Mouse (Mus musculus) embryonic facial prominence, embryonic 12.5 days (tissue): ENCODE measurements around the gene Uso1. TPM values are rescaled to one million over a fixed set of nuclear protein-coding genes. Genes with fewer than 3 reads are reported as not detected.

Experiments
- ATAC-seq: fragments of 200-750 bp; cut with Nextera tagmentation; 2 replicates; pipeline ENCODE4 v1.8.0; 2017; ENCODE audit not compliant: insufficient number of reproducible peaks, insufficient read depth, low FRiP score, low TSS enrichment
- H3K27ac ChIP-seq: fragments of 300-500 bp; sonication (generic); 2 replicates; pipeline ENCODE4 v1.5.1; 2016; ENCODE audit warnings: mild to moderate bottlenecking
- H3K27me3 ChIP-seq: fragments of 300-500 bp; sonication (generic); 2 replicates; pipeline ENCODE4 v1.6.1; 2016; ENCODE audit warnings: mild to moderate bottlenecking, moderate library complexity
- H3K36me3 ChIP-seq: fragments of 300-500 bp; sonication (generic); 2 replicates; pipeline ENCODE4 v1.6.1; 2016; ENCODE audit warnings: mild to moderate bottlenecking
- H3K4me1 ChIP-seq: fragments of 300-500 bp; sonication (generic); 2 replicates; pipeline ENCODE4 v1.6.1; 2016
- H3K4me2 ChIP-seq: fragments of 300-500 bp; sonication (generic); replicated peaks from 2 replicates; pipeline ENCODE4 v1.6.1; 2016; ENCODE audit warnings: mild to moderate bottlenecking, moderate library complexity
- H3K4me3 ChIP-seq: fragments of 300-500 bp; sonication (generic); 2 replicates; pipeline ENCODE4 v1.5.1; 2016; ENCODE audit warnings: mild to moderate bottlenecking
- H3K9ac ChIP-seq: fragments of 300-500 bp; sonication (generic); 2 replicates; pipeline ENCODE4 v1.6.1; 2016; ENCODE audit warnings: mild to moderate bottlenecking, moderate library complexity
- H3K9me3 ChIP-seq: fragments of 300-500 bp; sonication (generic); 2 replicates; pipeline ENCODE4 v1.6.1; 2016; ENCODE audit warnings: mild to moderate bottlenecking, moderate library complexity
- WGBS: fragments of 180-500 bp; shearing (Covaris S2); methylation state at CpG from one replicate; pipeline ENCODE4 v1.1.7; 2016; 5-methylcytosine and 5-hydroxymethylcytosine counted together
- polyA plus RNA-seq: library from polyadenylated mRNA; unstranded; fragments of >200 nt; fragmentation: Nextera tagmentation; extraction: Ambion mirVana; gene quantifications from 2 replicates; pipeline ENCODE4 v1.2.1, GENCODE M21; 2016

The Uso1 gene
- polyA plus RNA-seq, 1 experiment from 2014 or later, result 45.7 TPM

DNA sequence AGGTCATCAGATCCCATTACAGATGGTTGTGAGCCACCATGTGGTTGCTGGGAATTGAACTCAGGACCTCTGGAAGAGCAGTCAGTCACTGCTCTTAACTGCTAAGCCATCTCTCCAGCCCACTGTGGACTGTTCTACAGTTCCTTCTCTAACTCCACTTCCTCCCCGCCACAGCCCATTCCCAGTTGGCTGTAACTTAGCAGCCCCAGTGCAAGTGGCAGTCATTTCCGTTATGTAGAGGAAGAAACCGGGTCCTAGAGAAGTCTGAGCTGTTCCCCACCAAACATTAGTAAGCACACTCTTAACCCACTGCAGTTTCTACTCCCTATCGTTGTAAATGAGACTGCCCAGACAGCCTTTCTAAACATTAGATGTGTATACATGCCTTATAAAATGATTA is 30.5 kb upstream of the Uso1 start:
- H3K9me3 ChIP-seq, result no peaks in the 10 kb centered on the region
- ATAC-seq, result no peak
- H3K36me3 ChIP-seq, result no peaks in the 10 kb centered on the region
- 83% methylated on average over 4 of the region's 4 CpGs for WGBS
- H3K4me3 ChIP-seq, result no peak overlapping the region
- no peak overlapping the region for H3K27ac ChIP-seq
- H3K9ac ChIP-seq, result no peak overlapping the region
- no peaks in the 10 kb centered on the region for H3K27me3 ChIP-seq
- no peak overlapping the region for H3K4me2 ChIP-seq
- 0 out of 2 replicates have a peak, but pooled peaks cover 2% of the 10 kb centered on the region for H3K4me1 ChIP-seq

DNA sequence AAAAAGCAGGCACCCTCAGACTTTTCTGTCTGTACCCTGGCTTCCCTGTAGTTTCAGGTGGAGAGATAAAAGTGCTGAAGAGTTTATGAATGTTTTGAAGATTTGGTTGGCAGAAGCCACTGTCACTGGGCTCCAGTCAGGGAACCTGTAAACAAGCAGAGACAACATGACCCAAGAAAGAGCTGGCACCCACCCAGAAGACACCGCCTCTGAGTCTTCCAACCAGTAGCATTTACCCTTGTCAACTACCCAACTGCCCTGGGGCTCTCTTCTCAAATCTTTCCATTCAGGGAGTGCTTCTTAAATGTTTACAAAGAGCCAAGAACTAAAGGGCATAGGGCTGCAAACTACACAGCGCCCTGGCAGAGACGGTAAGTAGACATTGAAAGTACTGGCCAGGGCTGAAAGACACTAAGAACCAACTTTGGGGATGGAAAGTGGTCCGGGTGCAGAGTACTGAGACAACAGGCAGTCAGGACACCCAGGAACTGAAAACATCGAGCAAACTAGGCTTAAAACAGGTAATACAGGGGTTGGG is 26.9 kb upstream of the Uso1 start:
- Histone ChIP-seq H3K4me3 (no peak overlapping the region), H3K27ac (no peak overlapping the region), H3K4me1 (0 out of 2 replicates have a peak, but pooled peaks cover 9% of the 10 kb centered on the region), H3K36me3 (no peaks in the 10 kb centered on the region), H3K9me3 (no peaks in the 10 kb centered on the region), H3K4me2 (no peak overlapping the region), H3K9ac (no peak overlapping the region), H3K27me3 (no peaks in the 10 kb centered on the region)
- no peak for ATAC-seq
- 89% methylated on average over 5 of the region's 5 CpGs for WGBS

- H3K4me2 ChIP-seq, result peak overlapping the region; percentile 32
- H3K9me3 ChIP-seq, result no peaks in the 10 kb centered on the region
- 5% methylated on average over 6 of the region's 6 CpGs for WGBS
- H3K9ac ChIP-seq, result no peak overlapping the region
- H3K4me1 ChIP-seq, result 0 out of 2 replicates have a peak, but pooled peaks cover 9% of the 10 kb centered on the region
- H3K36me3 ChIP-seq, result no peaks in the 10 kb centered on the region
- no peaks in the 10 kb centered on the region for H3K27me3 ChIP-seq
- H3K27ac ChIP-seq, result no peak overlapping the region
- no peak for ATAC-seq
- no peak overlapping the region for H3K4me3 ChIP-seq
Observed at GRCm38 (mm10) chr5:92112175-92112574, 25.6 kb upstream of the Uso1 start.

DNA sequence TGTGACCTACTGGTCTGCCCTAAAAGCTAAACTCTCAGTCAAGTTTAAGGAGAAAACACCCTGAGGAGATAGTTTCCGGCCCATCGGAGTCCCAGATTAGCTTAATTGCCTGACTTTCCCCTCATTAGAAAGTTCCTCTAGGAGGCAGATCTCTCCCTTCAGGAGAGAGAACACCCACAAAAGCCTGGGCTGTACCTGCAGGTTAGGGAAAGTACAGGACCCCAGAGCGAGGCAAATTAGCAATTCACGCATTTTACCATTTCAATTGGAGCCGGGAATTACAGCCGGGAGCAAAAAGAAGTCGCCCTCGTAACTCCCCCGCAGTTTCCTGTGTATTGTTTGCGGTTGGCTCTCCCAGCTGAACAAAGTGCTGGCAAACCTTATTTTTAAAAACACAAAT is 25.2 kb upstream of the Uso1 start:
- no peak overlapping the region for H3K27ac ChIP-seq
- WGBS, result 2% methylated on average over 10 of the region's 10 CpGs
- H3K27me3 ChIP-seq, result no peaks in the 10 kb centered on the region
- H3K4me3 ChIP-seq, result 0 out of 2 replicates have a peak overlapping the region, but pooled peaks have one; percentile 2
- no peak overlapping the region for H3K9ac ChIP-seq
- H3K4me1 ChIP-seq, result 0 out of 2 replicates have a peak, but pooled peaks cover 9% of the 10 kb centered on the region
- no peaks in the 10 kb centered on the region for H3K9me3 ChIP-seq
- no peaks in the 10 kb centered on the region for H3K36me3 ChIP-seq
- H3K4me2 ChIP-seq, result peak overlapping the region; percentile 32
- no peak for ATAC-seq

- no peak overlapping the region for H3K9ac ChIP-seq
- no peak overlapping the region for H3K4me2 ChIP-seq
- H3K4me3 ChIP-seq, result no peak overlapping the region
- no peaks in the 10 kb centered on the region for H3K36me3 ChIP-seq
- H3K4me1 ChIP-seq, result 0 out of 2 replicates have a peak, but pooled peaks cover 9% of the 10 kb centered on the region
- H3K27ac ChIP-seq, result no peak overlapping the region
- no peaks in the 10 kb centered on the region for H3K9me3 ChIP-seq
- ATAC-seq, result no peak
- 86% methylated on average over 7 of the region's 7 CpGs for WGBS
- H3K27me3 ChIP-seq, result no peaks in the 10 kb centered on the region
Observed at GRCm38 (mm10) chr5:92113484-92113883, 24.3 kb upstream of the Uso1 start.

- no peak overlapping the region for H3K9ac ChIP-seq
- no peaks in the 10 kb centered on the region for H3K27me3 ChIP-seq
- no peak overlapping the region for H3K4me3 ChIP-seq
- 0 out of 2 replicates have a peak, but pooled peaks cover 9% of the 10 kb centered on the region for H3K4me1 ChIP-seq
- ATAC-seq, result no peak
- no peaks in the 10 kb centered on the region for H3K9me3 ChIP-seq
- no peaks in the 10 kb centered on the region for H3K36me3 ChIP-seq
- no peak overlapping the region for H3K27ac ChIP-seq
- WGBS, result 86% methylated on average over 6 of the region's 6 CpGs
- no peak overlapping the region for H3K4me2 ChIP-seq
Observed at GRCm38 (mm10) chr5:92114223-92114622, 23.5 kb upstream of the Uso1 start.

- no peak for ATAC-seq
- WGBS, result 87% methylated on average over 2 of the region's 2 CpGs
Observed at GRCm38 (mm10) chr5:92114939-92115338, 22.8 kb upstream of the Uso1 start.

GRCm38 (mm10) chr5:92117823-92118403 is 19.8 kb upstream of the Uso1 start:
- Histone ChIP-seq H3K27me3 (no peaks in the 10 kb centered on the region), H3K4me2 (no peak overlapping the region), H3K9me3 (no peaks in the 10 kb centered on the region), H3K4me1 (0 out of 2 replicates have a peak, but pooled peaks cover under 1% of the 10 kb centered on the region), H3K27ac (no peak overlapping the region), H3K9ac (no peak overlapping the region), H3K4me3 (no peak overlapping the region), H3K36me3 (no peaks in the 10 kb centered on the region)
- ATAC-seq, result no peak
- 57% methylated on average over 12 of the region's 12 CpGs for WGBS

More at GRCm38 (mm10) chr5:92114939-92115338, 22.8 kb upstream of the Uso1 start:
- H3K27ac ChIP-seq, result no peak overlapping the region
- H3K9me3 ChIP-seq, result no peaks in the 10 kb centered on the region
- H3K9ac ChIP-seq, result no peak overlapping the region
- H3K4me3 ChIP-seq, result no peak overlapping the region
- H3K4me1 ChIP-seq, result 0 out of 2 replicates have a peak, but pooled peaks cover 9% of the 10 kb centered on the region
- no peaks in the 10 kb centered on the region for H3K27me3 ChIP-seq
- no peak overlapping the region for H3K4me2 ChIP-seq
- H3K36me3 ChIP-seq, result no peaks in the 10 kb centered on the region

- WGBS, result 81% methylated on average over 4 of the region's 4 CpGs
- no peak for ATAC-seq
- H3K4me2 ChIP-seq, result no peak overlapping the region
- H3K36me3 ChIP-seq, result peaks cover 5% of the 10 kb centered on the region; the same call in 1 of the 2 replicates
- H3K27me3 ChIP-seq, result no peaks in the 10 kb centered on the region
- peaks cover under 1% of the 10 kb centered on the region; the same call in 1 of the 2 replicates for H3K4me1 ChIP-seq
- no peaks in the 10 kb centered on the region for H3K9me3 ChIP-seq
- H3K9ac ChIP-seq, result no peak overlapping the region
- no peak overlapping the region for H3K4me3 ChIP-seq
- no peak overlapping the region for H3K27ac ChIP-seq
Observed at GRCm38 (mm10) chr5:92121636-92122035, 16.1 kb upstream of the Uso1 start.

- no peak overlapping the region for H3K27ac ChIP-seq
- H3K4me2 ChIP-seq, result no peak overlapping the region
- H3K4me3 ChIP-seq, result no peak overlapping the region
- ATAC-seq, result no peak
- no peak overlapping the region for H3K9ac ChIP-seq
- H3K4me1 ChIP-seq, result peaks cover 19% of the 10 kb centered on the region
- H3K27me3 ChIP-seq, result no peaks in the 10 kb centered on the region
- 97% methylated on average over 3 of the region's 3 CpGs for WGBS
- H3K9me3 ChIP-seq, result no peaks in the 10 kb centered on the region
- H3K36me3 ChIP-seq, result peaks cover 8% of the 10 kb centered on the region; the same call in 1 of the 2 replicates
Observed at GRCm38 (mm10) chr5:92125446-92125845, 12.3 kb upstream of the Uso1 start.

DNA sequence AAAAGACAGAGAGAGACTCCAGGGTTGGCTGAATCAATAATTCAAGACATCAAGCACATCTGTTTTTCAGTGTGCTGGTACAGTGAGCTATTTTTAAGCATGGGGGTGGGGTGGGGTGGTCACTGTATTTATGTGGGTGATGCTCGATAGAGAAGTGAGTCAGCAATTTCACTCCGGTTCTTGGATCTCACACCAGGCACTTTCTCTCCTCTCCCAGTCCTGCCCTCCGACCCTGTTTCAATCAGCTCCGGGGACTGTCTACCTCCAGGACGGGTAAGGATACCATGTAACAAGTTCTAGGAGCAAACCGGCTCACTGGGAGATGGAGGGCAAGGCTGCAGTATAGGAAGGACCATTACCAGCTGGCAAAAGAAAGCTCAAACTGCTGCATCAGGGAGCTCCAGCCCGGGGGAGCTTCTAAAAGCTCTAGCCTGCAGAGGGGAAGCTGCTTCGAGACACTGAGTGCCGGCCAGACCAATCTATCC is 10.6 kb upstream of the Uso1 start:
- H3K4me3 ChIP-seq, result no peak overlapping the region
- H3K27me3 ChIP-seq, result no peaks in the 10 kb centered on the region
- H3K9ac ChIP-seq, result no peak overlapping the region
- ATAC-seq, result peak; percentile 17; the same call in 1 of the 2 replicates
- H3K36me3 ChIP-seq, result peaks cover 10% of the 10 kb centered on the region; the same call in 1 of the 2 replicates
- WGBS, result 53% methylated on average over 9 of the region's 9 CpGs
- H3K27ac ChIP-seq, result peak overlapping the region; percentile 63
- no peak overlapping the region for H3K4me2 ChIP-seq
- H3K4me1 ChIP-seq, result peaks cover 19% of the 10 kb centered on the region
- H3K9me3 ChIP-seq, result no peaks in the 10 kb centered on the region

GRCm38 (mm10) chr5:92127751-92128150 is 10.0 kb upstream of the Uso1 start:
- no peaks in the 10 kb centered on the region for H3K9me3 ChIP-seq
- H3K4me1 ChIP-seq, result peaks cover 19% of the 10 kb centered on the region
- WGBS, result 82% methylated on average over 10 of the region's 10 CpGs
- H3K27ac ChIP-seq, result peak overlapping the region; percentile 63
- H3K36me3 ChIP-seq, result peaks cover 10% of the 10 kb centered on the region; the same call in 1 of the 2 replicates
- H3K4me3 ChIP-seq, result no peak overlapping the region
- no peaks in the 10 kb centered on the region for H3K27me3 ChIP-seq
- ATAC-seq, result no peak
- H3K4me2 ChIP-seq, result no peak overlapping the region
- H3K9ac ChIP-seq, result no peak overlapping the region
